Mouse (Mus musculus) embryonic facial prominence, embryonic 15.5 days (tissue): ENCODE results near the gene Madcam1. TPM values are rescaled to one million over a fixed set of nuclear protein-coding genes. Genes with fewer than 3 reads are reported as not detected.

Experiments used
- ATAC-seq: fragments of 200-750 bp; cut with Nextera tagmentation; 2 replicates; pipeline ENCODE4 v1.8.0; 2017; ENCODE audit warnings: low read depth, moderate TSS enrichment; ENCODE audit not compliant: insufficient number of reproducible peaks, low FRiP score, low TSS enrichment
- H3K27ac ChIP-seq: fragments of 300-500 bp; sonication (generic); replicated peaks from 2 replicates; pipeline ENCODE4 v1.5.1; 2015; ENCODE audit warnings: mild to moderate bottlenecking, inconsistent platforms
- H3K27me3 ChIP-seq: fragments of 300-500 bp; sonication (generic); 2 replicates; pipeline ENCODE4 v1.6.1; 2015; ENCODE audit warnings: inconsistent platforms
- H3K36me3 ChIP-seq: fragments of 300-500 bp; sonication (generic); 2 replicates; pipeline ENCODE4 v1.6.1; 2015; ENCODE audit warnings: mild to moderate bottlenecking, inconsistent platforms
- H3K4me1 ChIP-seq: fragments of 300-500 bp; sonication (generic); 2 replicates; pipeline ENCODE4 v1.6.1; 2015; ENCODE audit warnings: inconsistent platforms
- H3K4me2 ChIP-seq: fragments of 300-500 bp; sonication (generic); replicated peaks from 2 replicates; pipeline ENCODE4 v1.6.1; 2015; ENCODE audit warnings: mild to moderate bottlenecking, inconsistent platforms
- H3K4me3 ChIP-seq: fragments of 300-500 bp; sonication (generic); replicated peaks from 2 replicates; pipeline ENCODE4 v1.5.1; 2015; ENCODE audit warnings: mild to moderate bottlenecking, inconsistent platforms
- H3K9ac ChIP-seq: fragments of 300-500 bp; sonication (generic); 2 replicates; pipeline ENCODE4 v1.6.1; 2015; ENCODE audit warnings: inconsistent platforms
- H3K9me3 ChIP-seq: fragments of 300-500 bp; sonication (generic); replicated peaks from 2 replicates; pipeline ENCODE4 v1.6.1; 2016; ENCODE audit warnings: inconsistent platforms
- WGBS: fragments of 180-500 bp; shearing (Covaris S2); methylation state at CpG from one replicate; pipeline ENCODE4 v1.1.7; 2015; 5-methylcytosine and 5-hydroxymethylcytosine counted together
- polyA plus RNA-seq: library from polyadenylated mRNA; unstranded; fragments of >200 nt; fragmentation: Nextera tagmentation; extraction: Ambion mirVana; gene quantifications from 2 replicates; pipeline ENCODE4 v1.2.1, GENCODE M21; 2015

The Madcam1 gene
- polyA plus RNA-seq, 1 experiment from 2014 or later, result 9.1 TPM

DNA sequence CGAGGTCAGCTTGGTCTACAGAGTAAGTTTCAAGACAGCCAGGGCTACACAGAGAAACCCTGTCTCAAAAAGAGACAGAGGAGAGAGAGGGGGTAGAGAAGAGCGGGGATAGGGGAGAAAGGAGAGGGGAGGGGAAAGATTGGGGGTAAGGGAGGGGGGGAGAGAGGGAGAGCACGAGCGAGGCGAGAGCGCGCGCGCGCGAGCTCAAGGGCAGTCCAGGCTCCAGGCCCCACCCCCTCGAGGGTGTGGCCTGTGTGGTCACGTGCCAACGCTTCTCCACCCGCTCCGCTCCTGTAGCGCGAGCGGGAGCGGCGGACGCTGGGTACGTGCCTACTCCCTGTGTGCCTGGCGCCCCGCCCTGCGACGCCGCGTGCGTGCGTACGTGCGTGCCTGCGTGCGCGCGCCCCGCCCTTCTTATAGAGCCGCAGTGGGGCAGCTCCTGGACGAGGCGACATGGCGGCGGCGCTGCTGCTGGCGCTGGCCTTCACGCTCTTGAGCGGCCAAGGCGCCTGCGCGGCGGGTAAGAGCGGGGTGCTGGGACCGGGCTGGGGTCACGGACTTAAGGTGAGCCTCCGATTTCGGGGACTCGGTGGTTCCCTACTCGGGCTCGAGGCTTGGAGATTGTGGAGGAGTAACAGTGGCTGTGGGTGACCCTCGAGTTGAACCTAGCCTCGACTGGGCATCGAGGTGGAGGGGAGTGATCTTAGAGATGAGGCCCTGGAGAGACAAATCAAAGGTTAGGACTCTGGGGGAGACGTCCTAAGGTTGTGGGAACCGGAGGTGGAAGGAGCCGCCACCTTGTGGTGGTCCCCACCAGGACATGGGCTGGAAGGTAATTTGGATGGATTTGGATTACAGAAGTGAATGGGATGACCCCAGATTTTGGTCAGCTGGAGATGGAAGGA, 40.0 kb downstream of the Madcam1 start, which contains the start of gene Bsg:
Gene Bsg, plus strand, starts transcription at position 427 of the 905 bp plus-strand sequence.
- peaks cover 42% of the 10 kb centered on the region for H3K4me1 ChIP-seq
- H3K9ac ChIP-seq, result peak within 1 kb of the TSS; percentile 99
- H3K4me3 ChIP-seq, result peak within 1 kb of the TSS; percentile 83
- no peaks in the 10 kb centered on the region for H3K27me3 ChIP-seq
- peak within 1 kb of the TSS; percentile 81 for H3K27ac ChIP-seq
- ATAC-seq, result peak; percentile 96
- H3K36me3 ChIP-seq, result peaks cover 14% of the 10 kb centered on the region
- H3K9me3 ChIP-seq, result no peaks in the 10 kb centered on the region
- under 1% methylated on average over 64 of the region's 65 CpGs for WGBS
- H3K4me2 ChIP-seq, result peak within 1 kb of the TSS; percentile 78

DNA sequence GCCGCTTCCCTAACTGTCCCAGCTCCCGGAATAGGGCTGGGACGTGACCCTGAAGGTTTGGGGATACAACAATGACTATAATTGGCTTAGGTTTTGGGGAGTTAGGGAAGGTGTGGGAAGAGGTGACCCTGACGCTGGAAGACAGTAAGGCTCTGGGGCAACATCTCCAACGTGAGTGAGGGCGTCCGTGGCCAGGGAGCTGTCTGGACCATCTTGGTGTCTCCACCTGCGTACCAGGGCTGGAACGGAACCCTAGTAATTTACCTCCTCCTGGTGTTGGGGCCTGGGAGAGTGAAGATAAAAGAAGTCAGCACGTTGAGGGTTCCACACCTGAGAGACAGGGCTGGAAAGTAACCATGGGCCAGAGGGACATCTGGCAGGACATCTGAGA, 40.6 kb downstream of the Madcam1 start:
- no peak for ATAC-seq
- Histone ChIP-seq H3K27me3 (no peaks in the 10 kb centered on the region), H3K4me3 (peak overlapping the region; percentile 83), H3K9me3 (no peaks in the 10 kb centered on the region), H3K27ac (peak overlapping the region; percentile 81; the same call in 1 of the 2 replicates), H3K9ac (peak overlapping the region; percentile 99), H3K4me2 (peak overlapping the region; percentile 78), H3K4me1 (peaks cover 42% of the 10 kb centered on the region), H3K36me3 (peaks cover 20% of the 10 kb centered on the region)
- WGBS, result 6% methylated on average over 10 of the region's 10 CpGs

DNA sequence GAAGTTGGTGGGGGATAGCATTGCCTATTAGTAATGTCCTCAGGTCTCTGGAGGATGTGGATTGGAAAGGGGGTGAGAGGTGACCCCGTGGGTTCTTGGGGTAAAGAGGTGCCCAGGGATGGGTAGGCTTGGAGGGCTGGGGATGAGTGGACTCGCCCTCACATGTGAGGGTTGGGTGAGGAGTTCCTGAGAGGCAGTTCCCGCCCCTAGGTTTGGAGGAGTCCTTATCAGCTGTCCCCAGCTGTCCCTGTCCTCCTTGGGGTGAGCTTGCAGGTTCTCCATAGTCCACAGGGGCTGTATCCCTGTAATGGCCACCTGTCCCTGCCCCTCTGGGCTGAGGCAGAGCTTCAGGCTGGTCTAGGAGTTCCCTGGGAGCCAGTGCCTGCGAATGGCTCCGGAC, 41.6 kb downstream of the Madcam1 start:
- Histone ChIP-seq H3K4me3 (peak overlapping the region; percentile 83), H3K36me3 (peaks cover 30% of the 10 kb centered on the region), H3K4me1 (peaks cover 41% of the 10 kb centered on the region), H3K9me3 (no peaks in the 10 kb centered on the region), H3K27me3 (no peaks in the 10 kb centered on the region), H3K27ac (0 out of 2 replicates have a peak overlapping the region, but pooled peaks have one; percentile 1), H3K9ac (0 out of 2 replicates have a peak overlapping the region, but pooled peaks have one; percentile 99), H3K4me2 (peak overlapping the region; percentile 78)
- no peak for ATAC-seq
- 77% methylated on average over 5 of the region's 5 CpGs for WGBS

DNA sequence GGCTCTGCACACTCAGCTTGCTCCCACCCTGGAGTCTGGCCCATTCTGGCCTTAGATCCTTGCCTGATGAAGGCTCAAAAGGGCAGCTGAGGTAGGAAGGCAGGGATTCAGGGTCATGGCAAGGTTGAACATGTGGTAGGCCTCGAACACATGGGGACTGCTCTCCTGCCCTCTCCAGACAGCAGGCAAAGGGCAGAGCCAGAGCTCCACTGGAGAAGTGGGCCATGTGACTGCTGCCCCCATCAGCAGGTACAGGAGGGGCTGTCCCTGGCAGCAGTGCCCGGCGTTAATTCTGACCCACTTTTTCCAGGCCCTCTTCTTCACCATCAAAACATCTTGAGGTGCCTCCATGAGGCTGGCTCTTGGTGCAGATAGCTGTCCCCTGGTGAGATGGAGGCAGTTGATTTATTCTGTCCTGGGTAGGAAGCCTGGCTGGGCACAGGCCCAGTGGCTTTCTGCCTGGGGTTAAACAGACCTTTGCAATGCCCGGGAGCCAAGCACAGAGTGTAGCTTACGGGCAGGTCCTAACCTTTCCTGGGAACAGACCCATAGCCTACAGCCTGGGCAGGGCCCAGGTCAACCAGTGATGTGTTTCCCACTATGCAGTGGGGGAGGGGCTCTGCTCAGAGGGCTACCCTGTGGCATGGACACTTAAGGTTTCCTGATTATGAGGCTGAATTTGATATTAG, 42.2 kb downstream of the Madcam1 start:
- Histone ChIP-seq H3K4me3 (no peak overlapping the region), H3K4me2 (peak overlapping the region; percentile 78), H3K36me3 (peaks cover 36% of the 10 kb centered on the region), H3K9me3 (no peaks in the 10 kb centered on the region), H3K27me3 (no peaks in the 10 kb centered on the region), H3K4me1 (peaks cover 35% of the 10 kb centered on the region), H3K9ac (no peak overlapping the region; the same call in 1 of the 2 replicates), H3K27ac (0 out of 2 replicates have a peak overlapping the region, but pooled peaks have one; percentile 1)
- ATAC-seq, result no peak
- 81% methylated on average over 5 of the region's 5 CpGs for WGBS

DNA sequence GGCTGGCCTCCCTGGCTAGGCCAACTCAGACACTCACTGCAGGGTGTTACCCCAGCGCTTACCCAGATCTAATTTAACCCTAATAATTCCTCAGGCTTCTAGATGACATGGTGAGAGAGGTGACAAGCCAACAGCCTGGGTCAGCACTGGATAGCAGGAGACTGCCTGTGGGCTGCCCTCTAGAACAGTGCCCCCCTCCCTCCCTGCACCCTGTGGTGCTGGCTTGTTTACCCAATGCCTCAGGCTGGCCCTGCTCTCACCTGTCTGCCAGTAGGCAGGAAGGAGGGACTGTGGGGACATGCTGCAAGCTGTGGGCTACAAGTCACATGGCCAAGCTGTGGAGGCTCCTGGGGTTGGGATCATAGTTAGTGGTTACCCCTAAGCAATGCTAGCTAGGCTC, 42.8 kb downstream of the Madcam1 start:
- H3K4me3 ChIP-seq, result no peak overlapping the region

DNA sequence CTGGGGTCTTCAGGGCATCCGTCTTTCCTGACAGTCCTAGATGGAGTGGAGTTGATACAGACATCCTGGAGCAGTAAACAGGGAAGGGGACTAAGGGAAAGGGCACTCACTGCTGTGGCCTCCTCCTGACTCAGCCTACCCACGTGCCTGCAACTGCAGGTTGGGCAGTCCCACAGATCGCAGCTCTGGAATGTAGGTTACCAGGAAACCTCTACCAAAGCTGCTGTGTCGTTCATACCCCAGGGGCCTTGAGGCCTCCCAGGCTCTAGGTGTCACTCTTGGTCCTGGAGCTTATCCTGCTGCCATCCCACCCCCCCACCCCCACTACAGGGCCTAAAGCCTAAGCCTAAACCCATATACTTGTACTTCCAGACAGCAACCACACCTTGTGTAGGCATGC, 43.4 kb downstream of the Madcam1 start:
- Histone ChIP-seq H3K27ac (no peak overlapping the region), H3K27me3 (no peaks in the 10 kb centered on the region), H3K9ac (no peak overlapping the region), H3K4me2 (no peak overlapping the region), H3K4me3 (no peak overlapping the region), H3K36me3 (peaks cover 42% of the 10 kb centered on the region), H3K4me1 (peaks cover 33% of the 10 kb centered on the region), H3K9me3 (no peaks in the 10 kb centered on the region)
- WGBS, result 57% methylated on average over 4 of the region's 4 CpGs
- no peak for ATAC-seq

More for the DNA sequence above, 42.8 kb downstream of the Madcam1 start:
- Histone ChIP-seq H3K27me3 (no peaks in the 10 kb centered on the region), H3K4me1 (peaks cover 33% of the 10 kb centered on the region), H3K4me2 (no peak overlapping the region), H3K9ac (no peak overlapping the region), H3K27ac (no peak overlapping the region), H3K36me3 (peaks cover 42% of the 10 kb centered on the region), H3K9me3 (no peaks in the 10 kb centered on the region)
- no peak for ATAC-seq
- WGBS, result 80% methylated on average over 1 of the region's 1 CpGs

DNA sequence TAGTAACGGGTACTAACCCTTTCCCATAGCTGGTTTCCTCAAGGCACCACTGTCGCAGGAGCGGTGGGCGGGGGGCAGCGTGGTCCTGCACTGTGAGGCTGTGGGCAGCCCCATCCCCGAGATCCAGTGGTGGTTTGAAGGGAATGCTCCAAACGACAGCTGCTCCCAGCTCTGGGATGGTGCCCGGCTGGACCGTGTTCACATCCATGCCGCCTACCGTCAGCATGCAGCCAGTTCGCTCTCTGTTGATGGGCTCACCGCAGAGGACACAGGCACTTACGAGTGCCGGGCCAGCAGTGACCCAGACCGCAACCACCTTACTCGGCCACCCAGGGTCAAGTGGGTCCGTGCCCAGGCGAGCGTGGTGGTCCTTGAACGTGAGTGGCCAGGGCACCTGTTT, 44.3 kb downstream of the Madcam1 start:
- no peak overlapping the region for H3K27ac ChIP-seq
- no peak overlapping the region for H3K4me2 ChIP-seq
- WGBS, result 87% methylated on average over 21 of the region's 21 CpGs
- H3K4me3 ChIP-seq, result no peak overlapping the region
- no peak overlapping the region for H3K9ac ChIP-seq
- H3K36me3 ChIP-seq, result peaks cover 42% of the 10 kb centered on the region
- H3K9me3 ChIP-seq, result no peaks in the 10 kb centered on the region
- no peaks in the 10 kb centered on the region for H3K27me3 ChIP-seq
- no peak for ATAC-seq
- peaks cover 31% of the 10 kb centered on the region for H3K4me1 ChIP-seq

DNA sequence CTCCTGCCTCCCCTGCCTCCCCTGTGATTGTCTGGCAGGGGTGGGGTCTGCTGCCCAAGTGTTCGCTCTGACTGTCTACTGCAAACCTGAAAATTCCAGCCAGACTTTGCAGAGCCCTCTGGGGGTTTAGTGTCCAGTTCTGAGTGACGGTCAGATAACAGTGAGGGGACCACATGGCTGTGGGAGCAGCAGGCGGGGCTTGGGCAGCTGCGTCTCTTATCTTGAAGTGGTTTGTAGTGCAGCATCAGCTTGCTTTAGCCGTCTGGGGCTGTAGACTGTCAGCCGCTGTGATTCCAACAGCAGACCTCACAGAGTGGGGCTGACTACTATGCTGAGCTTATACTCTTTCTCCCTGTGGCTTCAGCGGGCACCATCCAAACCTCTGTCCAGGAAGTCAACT, 44.9 kb downstream of the Madcam1 start:
- Histone ChIP-seq H3K4me1 (peaks cover 29% of the 10 kb centered on the region), H3K9me3 (no peaks in the 10 kb centered on the region), H3K9ac (no peak overlapping the region), H3K4me3 (no peak overlapping the region), H3K36me3 (peaks cover 42% of the 10 kb centered on the region), H3K27me3 (peaks cover 6% of the 10 kb centered on the region), H3K27ac (no peak overlapping the region), H3K4me2 (no peak overlapping the region)
- 67% methylated on average over 7 of the region's 7 CpGs for WGBS
- ATAC-seq, result no peak

DNA sequence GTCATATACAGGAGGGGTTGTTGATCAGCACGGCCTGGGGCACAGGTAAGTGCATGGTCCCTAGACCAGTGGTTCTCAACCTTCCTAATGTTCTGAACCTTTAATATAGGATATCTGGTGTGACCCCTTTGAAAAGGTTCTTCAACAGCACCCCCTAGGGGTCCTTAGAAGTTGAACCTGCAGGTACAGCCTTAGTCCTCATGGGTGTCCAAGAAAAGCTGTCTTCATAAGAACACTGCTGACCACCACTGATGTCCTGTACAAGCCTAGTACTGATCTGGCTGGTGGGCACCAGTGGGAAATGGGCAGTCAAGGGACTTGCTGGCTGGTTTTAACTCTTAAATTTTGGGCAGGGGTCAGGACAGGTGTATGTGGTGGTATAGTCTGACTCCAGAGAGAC, 47.7 kb downstream of the Madcam1 start:
- Histone ChIP-seq H3K4me2 (no peak overlapping the region), H3K27ac (no peak overlapping the region), H3K9me3 (no peaks in the 10 kb centered on the region), H3K4me1 (peaks cover 18% of the 10 kb centered on the region), H3K4me3 (no peak overlapping the region), H3K9ac (no peak overlapping the region), H3K27me3 (peaks cover 33% of the 10 kb centered on the region), H3K36me3 (peaks cover 42% of the 10 kb centered on the region)
- WGBS, result 81% methylated on average over 1 of the region's 1 CpGs
- ATAC-seq, result no peak

DNA sequence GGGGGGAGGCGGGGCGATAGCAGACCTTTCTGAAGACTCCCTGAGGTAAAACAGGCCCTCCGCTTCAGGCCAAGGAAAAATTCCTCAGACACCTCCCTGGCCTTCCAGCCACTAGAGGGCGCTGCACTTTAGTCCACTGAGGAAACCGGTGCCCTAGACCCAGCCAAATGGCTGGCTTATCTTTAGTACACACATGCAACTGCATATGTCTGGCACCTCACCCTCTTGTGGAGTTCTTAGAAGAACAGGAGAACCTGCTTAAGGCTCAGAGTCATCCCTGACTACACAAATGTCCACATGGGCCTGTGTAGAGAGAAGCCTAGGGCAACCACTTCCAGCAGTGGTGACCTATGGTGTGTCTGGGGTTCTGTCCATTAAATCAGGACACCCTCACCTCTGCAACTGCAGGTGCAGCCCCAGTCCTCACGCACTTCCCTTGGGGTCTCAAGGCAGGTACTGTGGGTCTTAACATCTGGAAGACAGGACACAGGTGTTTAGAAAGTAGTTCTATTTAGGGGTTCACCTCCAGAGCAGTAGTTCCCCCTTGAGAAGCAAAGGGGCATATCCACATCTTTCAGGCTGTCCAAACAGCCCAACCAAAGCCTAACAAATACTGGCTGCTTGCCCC, 48.3 kb downstream of the Madcam1 start:
- Histone ChIP-seq H3K9me3 (no peaks in the 10 kb centered on the region), H3K4me2 (no peak overlapping the region), H3K4me3 (no peak overlapping the region), H3K27ac (no peak overlapping the region), H3K9ac (no peak overlapping the region), H3K4me1 (peaks cover 18% of the 10 kb centered on the region), H3K27me3 (peaks cover 39% of the 10 kb centered on the region), H3K36me3 (peaks cover 38% of the 10 kb centered on the region)
- ATAC-seq, result no peak
- WGBS, result 17% methylated on average over 6 of the region's 6 CpGs

DNA sequence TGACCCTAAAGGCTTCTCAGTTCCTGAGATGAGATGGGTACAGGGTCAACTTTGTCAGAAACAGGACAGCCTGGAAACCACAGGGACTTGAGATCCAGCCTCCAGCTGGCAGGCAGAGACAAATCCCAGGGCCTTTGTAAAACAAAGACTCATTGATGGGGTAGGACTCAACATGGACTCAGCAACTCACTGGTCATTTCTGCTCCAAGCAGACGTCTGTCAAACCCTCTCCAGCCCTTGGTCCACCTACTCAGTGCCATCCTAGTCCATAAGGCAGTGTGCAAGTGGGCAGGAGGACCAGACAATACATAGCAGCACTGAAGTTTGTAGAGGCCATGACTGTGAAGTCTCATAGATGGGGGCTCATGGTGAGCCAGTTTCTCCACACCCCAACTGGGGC, 48.8 kb downstream of the Madcam1 start:
- no peak for ATAC-seq
- no peak overlapping the region for H3K4me3 ChIP-seq
- H3K9me3 ChIP-seq, result no peaks in the 10 kb centered on the region
- H3K4me1 ChIP-seq, result peaks cover 21% of the 10 kb centered on the region
- peaks cover 37% of the 10 kb centered on the region for H3K36me3 ChIP-seq
- no peak overlapping the region for H3K9ac ChIP-seq
- H3K27ac ChIP-seq, result no peak overlapping the region
- no peak overlapping the region for H3K4me2 ChIP-seq
- 22% methylated on average over 1 of the region's 1 CpGs for WGBS
- H3K27me3 ChIP-seq, result peaks cover 44% of the 10 kb centered on the region
